Mouse (Mus musculus) limb, embryonic 14.5 days (tissue): Measurements from ENCODE around the gene Dennd1a. TPM values are rescaled to one million over a fixed set of nuclear protein-coding genes. Genes with fewer than 3 reads are reported as not detected.

Experiments
- ATAC-seq: fragments of 200-750 bp; cut with Nextera tagmentation; 2 replicates; pipeline ENCODE4 v1.8.0; 2017; ENCODE audit warnings: low read depth, moderate number of reproducible peaks, moderate TSS enrichment; ENCODE audit not compliant: low FRiP score
- DNase-seq: peaks from one replicate; pipeline ENCODE4 v3.0.0-alpha.2; 2015; ENCODE audit warnings: low spot score
- H3K27ac ChIP-seq: fragments of 300-500 bp; sonication (generic); replicated peaks from 2 replicates; pipeline ENCODE4 v1.5.1; 2014; ENCODE audit warnings: low read depth, mild to moderate bottlenecking, low read length, moderate library complexity, mixed read lengths
- H3K27me3 ChIP-seq: fragments of 300-500 bp; sonication (generic); 2 replicates; pipeline ENCODE4 v1.6.1; 2014; ENCODE audit warnings: low read length, mixed read lengths; ENCODE audit not compliant: control insufficient read depth, insufficient read depth
- H3K36me3 ChIP-seq: fragments of 300-500 bp; sonication (generic); 2 replicates; pipeline ENCODE4 v1.6.1; 2014; ENCODE audit warnings: mild to moderate bottlenecking, low read length, moderate library complexity, mixed read lengths; ENCODE audit not compliant: control insufficient read depth, insufficient read depth
- H3K4me1 ChIP-seq: fragments of 300-500 bp; sonication (generic); 2 replicates; pipeline ENCODE4 v1.6.1; 2014; ENCODE audit warnings: antibody characterized with exemption, low read length, mixed read lengths; ENCODE audit not compliant: control insufficient read depth, insufficient read depth
- H3K4me2 ChIP-seq: fragments of 300-500 bp; sonication (generic); replicated peaks from 2 replicates; pipeline ENCODE4 v1.6.1; 2014; ENCODE audit warnings: low read depth, mild to moderate bottlenecking, low read length, moderate library complexity; ENCODE audit not compliant: severe bottlenecking
- H3K4me3 ChIP-seq: fragments of 300-500 bp; sonication (generic); replicated peaks from 2 replicates; pipeline ENCODE4 v1.5.1; 2014; ENCODE audit warnings: low read length
- H3K9ac ChIP-seq: fragments of 300-500 bp; sonication (generic); 2 replicates; pipeline ENCODE4 v1.6.1; 2014; ENCODE audit warnings: mild to moderate bottlenecking, low read depth, low read length, moderate library complexity; ENCODE audit not compliant: severe bottlenecking
- H3K9me3 ChIP-seq: fragments of 300-500 bp; sonication (generic); 2 replicates; pipeline ENCODE4 v1.6.1; 2016; ENCODE audit warnings: low read length; ENCODE audit not compliant: control insufficient read depth
- POLR2A ChIP-seq: fragments of 200-500 bp; IDR thresholded peaks from 2 replicates; pipeline ENCODE4 v1.8.0; 2012; ENCODE audit warnings: inconsistent platforms, mild to moderate bottlenecking, moderate library complexity, borderline replicate concordance; ENCODE audit not compliant: insufficient read depth, insufficient read length; ENCODE audit errors: extremely low read depth
- WGBS: fragments of 180-500 bp; shearing (Covaris S2); extraction: QIAGEN DNeasy Blood & Tissue Kit; methylation state at CpG from one replicate; pipeline ENCODE4 v1.1.7; 2014; 5-methylcytosine and 5-hydroxymethylcytosine counted together
- polyA plus RNA-seq, 2 experiments: library from polyadenylated mRNA; depleted of rRNA in 1 of 2; stranded (reverse) in 1 of 2; unstranded in 1 of 2; fragments of >200 nt; fragmentation: Nextera tagmentation in 1 of 2; extraction: Ambion mirVana in 1 of 2; gene quantifications; 2 replicates each; pipeline versions ENCODE4 v1.2.1 to v1.2.3; 2012 to 2014

Dennd1a gene
- polyA plus RNA-seq, 2 experiments: 11.8 to 22.9 TPM

- Histone ChIP-seq H3K27me3 (no peaks in the 10 kb centered on the region), H3K9me3 (no peaks in the 10 kb centered on the region), H3K4me1 (peaks cover 9% of the 10 kb centered on the region), H3K4me3 (no peak overlapping the region), H3K4me2 (no peak overlapping the region), H3K9ac (no peak overlapping the region), H3K36me3 (no peaks in the 10 kb centered on the region), H3K27ac (no peak overlapping the region)
- DNase-seq (no peak), ATAC-seq (no peak)
- no peak for TF ChIP-seq POLR2A
- WGBS: 92% methylated on average over 5 of the region's 5 CpGs
These were observed 154.0 kb downstream of the Dennd1a start for GRCm38 (mm10) chr2:38133036-38133825.

DNA sequence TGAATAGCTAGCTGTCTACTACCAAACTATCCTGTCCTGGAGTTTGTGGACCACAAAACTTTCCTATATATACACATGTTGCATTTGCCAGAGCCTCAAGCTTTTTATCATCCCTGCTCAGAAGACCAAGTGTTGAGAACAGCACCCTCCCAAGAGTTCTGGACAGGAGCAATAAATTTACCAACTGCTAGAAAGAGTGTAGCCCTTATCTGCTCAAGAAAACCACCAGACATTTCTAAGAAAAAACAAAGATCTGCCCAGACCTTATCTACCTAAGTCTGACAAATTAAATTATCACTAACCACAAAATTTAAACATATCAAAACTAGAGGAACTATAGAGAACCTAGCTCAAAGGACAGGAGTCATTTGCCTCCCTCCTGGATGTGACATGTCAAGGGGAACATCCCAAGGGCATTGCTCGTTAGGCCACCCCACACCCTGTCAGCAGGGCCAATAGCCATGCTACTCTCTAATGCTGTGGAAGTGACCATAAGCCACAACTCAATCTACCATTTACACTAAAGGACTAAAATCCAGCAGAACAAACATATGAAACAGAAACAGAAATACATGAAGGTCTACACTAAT is 154.9 kb downstream of the Dennd1a start:
- ATAC-seq (no peak), DNase-seq (no peak)
- no peak overlapping the region for H3K9ac ChIP-seq
- WGBS: 91% methylated on average over 1 of the region's 1 CpGs
- no peak for TF ChIP-seq POLR2A
- peaks cover 9% of the 10 kb centered on the region for H3K4me1 ChIP-seq
- no peaks in the 10 kb centered on the region for H3K9me3 ChIP-seq
- no peaks in the 10 kb centered on the region for H3K27me3 ChIP-seq
- H3K4me2 ChIP-seq: no peak overlapping the region
- no peaks in the 10 kb centered on the region for H3K36me3 ChIP-seq
- H3K4me3 ChIP-seq: no peak overlapping the region
- no peak overlapping the region for H3K27ac ChIP-seq

GRCm38 (mm10) chr2:38131538-38131937 is 155.7 kb downstream of the Dennd1a start:
- Histone ChIP-seq H3K4me3 (no peak overlapping the region), H3K27ac (no peak overlapping the region), H3K27me3 (no peaks in the 10 kb centered on the region), H3K4me2 (no peak overlapping the region), H3K36me3 (no peaks in the 10 kb centered on the region), H3K9ac (no peak overlapping the region), H3K9me3 (no peaks in the 10 kb centered on the region), H3K4me1 (peaks cover 4% of the 10 kb centered on the region; the same call in 1 of the 2 replicates)
- ATAC-seq: no peak
- 88% methylated on average over 1 of the region's 1 CpGs for WGBS
- TF ChIP-seq POLR2A: no peak
- no peak for DNase-seq

DNA sequence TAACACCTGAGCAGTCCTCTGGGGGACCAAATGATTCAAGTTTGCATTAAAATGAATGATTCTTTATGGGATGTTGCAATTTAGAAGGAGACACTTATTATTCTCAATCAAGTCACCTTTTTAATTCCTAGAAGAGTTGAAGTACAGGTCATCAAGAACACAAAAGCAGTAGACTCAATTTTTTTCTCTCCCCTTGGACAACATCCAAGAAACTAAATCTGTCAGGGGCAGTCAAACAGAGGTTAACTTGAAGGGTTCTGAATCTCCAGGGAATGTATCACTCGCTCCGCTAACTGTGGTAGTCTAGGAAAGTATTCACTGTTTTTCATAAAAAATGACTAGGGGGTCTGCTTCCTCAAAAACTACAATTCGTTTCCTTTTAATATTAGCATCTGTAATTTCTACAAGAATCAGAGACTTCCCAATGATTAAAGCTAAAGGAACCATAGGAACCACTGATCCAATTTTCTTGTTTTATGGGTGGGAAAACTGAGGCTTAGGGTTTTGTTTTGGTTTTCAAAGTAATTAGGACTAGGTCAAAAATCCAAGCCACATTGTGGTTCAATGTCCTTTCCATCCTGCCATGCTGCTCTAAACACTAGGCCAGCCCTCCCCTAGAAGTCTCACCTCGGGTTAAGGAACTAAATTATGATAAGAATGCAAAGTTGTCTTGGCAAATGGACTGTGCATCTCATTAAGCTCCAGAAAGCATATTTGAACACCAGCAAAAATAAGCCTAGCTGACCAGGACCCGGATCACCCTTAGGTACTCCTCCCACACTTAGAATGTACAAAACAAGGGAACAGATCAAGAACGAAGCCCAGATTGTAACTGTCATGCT is 157.0 kb downstream of the Dennd1a start:
- WGBS: 59% methylated on average over 6 of the region's 6 CpGs
- Histone ChIP-seq H3K4me2 (no peak overlapping the region), H3K9me3 (no peaks in the 10 kb centered on the region), H3K27ac (no peak overlapping the region), H3K4me1 (peaks cover 4% of the 10 kb centered on the region; the same call in 1 of the 2 replicates), H3K36me3 (no peaks in the 10 kb centered on the region), H3K9ac (no peak overlapping the region), H3K27me3 (no peaks in the 10 kb centered on the region), H3K4me3 (no peak overlapping the region)
- DNase-seq: no peak
- no peak for TF ChIP-seq POLR2A
- ATAC-seq: no peak

DNA sequence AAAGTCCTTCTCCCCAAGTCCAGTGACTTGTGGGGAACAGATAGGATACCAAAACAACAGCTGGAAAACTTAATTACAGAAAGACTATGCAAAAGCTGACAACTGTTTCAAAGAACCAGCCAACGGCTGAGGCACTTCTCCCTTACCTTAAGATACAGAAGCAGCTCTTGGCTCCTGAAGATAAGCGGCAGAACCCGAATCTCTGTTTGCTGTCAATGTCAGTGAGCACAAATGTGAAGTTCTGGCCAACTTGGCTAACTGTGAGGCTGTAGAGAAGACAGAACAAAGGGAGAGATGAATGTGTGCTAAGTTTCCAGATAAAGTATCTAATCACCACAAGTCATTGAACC is 160.8 kb downstream of the Dennd1a start:
- H3K4me2 ChIP-seq: no peak overlapping the region
- no peaks in the 10 kb centered on the region for H3K36me3 ChIP-seq
- DNase-seq: no peak
- H3K27me3 ChIP-seq: no peaks in the 10 kb centered on the region
- H3K9ac ChIP-seq: no peak overlapping the region
- no peaks in the 10 kb centered on the region for H3K9me3 ChIP-seq
- H3K4me1 ChIP-seq: peaks cover 4% of the 10 kb centered on the region; the same call in 1 of the 2 replicates
- no peak for TF ChIP-seq POLR2A
- no peak overlapping the region for H3K27ac ChIP-seq
- WGBS: 61% methylated on average over 3 of the region's 3 CpGs
- no peak for ATAC-seq
- H3K4me3 ChIP-seq: no peak overlapping the region
